Mouse (Mus musculus) testis, adult 2 months (tissue): ENCODE results near the gene Igfbp7. TPM values are rescaled to one million over a fixed set of nuclear protein-coding genes. Genes with fewer than 3 reads are reported as not detected.

Experiments
- H3K27ac ChIP-seq: fragments of 200-500 bp; 2 replicates; pipeline ENCODE4 v1.5.1; 2012; ENCODE audit warnings: low read depth, low read length; ENCODE audit not compliant: control insufficient read depth, insufficient read depth
- H3K27me3 ChIP-seq: fragments of 200-500 bp; 2 replicates; pipeline ENCODE4 v1.6.1; 2012; ENCODE audit warnings: mild to moderate bottlenecking, low read length, moderate library complexity; ENCODE audit not compliant: control insufficient read depth, insufficient read depth
- H3K36me3 ChIP-seq: fragments of 200-500 bp; 2 replicates; pipeline ENCODE4 v1.6.1; 2012; ENCODE audit warnings: mild to moderate bottlenecking, low read length; ENCODE audit not compliant: control insufficient read depth, insufficient read depth
- H3K4me1 ChIP-seq: fragments of 200-500 bp; 2 replicates; pipeline ENCODE4 v1.6.1; 2012; ENCODE audit warnings: low read length; ENCODE audit not compliant: control insufficient read depth, insufficient read depth
- H3K4me3 ChIP-seq: fragments of 200-500 bp; 2 replicates; pipeline ENCODE4 v1.5.1; 2012; ENCODE audit warnings: low read depth, mild to moderate bottlenecking, low read length, moderate library complexity, mixed read lengths; ENCODE audit not compliant: control insufficient read depth
- CTCF ChIP-seq: fragments of 200-500 bp; IDR thresholded peaks from 2 replicates; pipeline ENCODE4 v1.5.1; 2012; ENCODE audit warnings: low read depth, mild to moderate bottlenecking, inconsistent platforms, low read length, moderate library complexity; ENCODE audit not compliant: control insufficient read depth, insufficient read depth, insufficient replicate concordance
- POLR2A ChIP-seq: fragments of 200-500 bp; IDR thresholded peaks from 2 replicates; pipeline ENCODE4 v1.6.1; 2012; ENCODE audit warnings: low read depth, mild to moderate bottlenecking, inconsistent platforms, low read length, moderate library complexity; ENCODE audit not compliant: control insufficient read depth
- polyA plus RNA-seq: library from polyadenylated mRNA; depleted of rRNA; stranded (reverse); fragments of >200 nt; gene quantifications from 2 replicates; pipeline ENCODE4 v1.2.3, GENCODE M21; 2012

The Igfbp7 gene
- polyA plus RNA-seq, 1 experiment, result 94.8 TPM

DNA sequence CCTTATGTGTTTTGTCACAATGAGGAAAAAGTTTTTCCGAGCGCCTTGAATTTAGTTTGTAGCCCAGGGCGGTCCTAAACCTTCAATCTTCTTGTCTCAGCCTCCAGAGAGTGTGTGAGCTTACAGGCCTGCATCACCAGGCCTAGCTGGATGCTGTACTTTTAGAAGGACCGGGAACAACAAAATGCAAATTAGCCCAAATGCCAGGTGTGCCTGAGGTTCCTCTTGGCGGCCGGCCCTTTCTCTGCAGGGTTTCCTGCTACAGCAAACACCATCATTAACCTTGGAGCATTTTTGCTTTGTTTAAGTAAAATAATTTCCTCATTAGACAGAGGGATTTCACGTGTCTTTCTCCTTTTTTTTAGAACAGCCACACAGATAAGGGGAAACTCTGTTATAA lies 39.6 kb downstream of the Igfbp7 start:
- no peaks in the 10 kb centered on the region for H3K36me3 ChIP-seq
- no peak overlapping the region for H3K4me3 ChIP-seq
- H3K4me1 ChIP-seq, result peaks cover 11% of the 10 kb centered on the region
- TF ChIP-seq POLR2A (no peak), CTCF (no peak)
- no peaks in the 10 kb centered on the region for H3K27me3 ChIP-seq
- peak overlapping the region; percentile 32; the same call in 1 of the 2 replicates for H3K27ac ChIP-seq

GRCm38 (mm10) chr5:77367682-77368081 lies 40.2 kb downstream of the Igfbp7 start:
- H3K36me3 ChIP-seq, result no peaks in the 10 kb centered on the region
- peak overlapping the region; percentile 45 for H3K27ac ChIP-seq
- H3K27me3 ChIP-seq, result no peaks in the 10 kb centered on the region
- H3K4me3 ChIP-seq, result no peak overlapping the region
- TF ChIP-seq POLR2A (no peak), CTCF (no peak)
- H3K4me1 ChIP-seq, result peaks cover 8% of the 10 kb centered on the region

DNA sequence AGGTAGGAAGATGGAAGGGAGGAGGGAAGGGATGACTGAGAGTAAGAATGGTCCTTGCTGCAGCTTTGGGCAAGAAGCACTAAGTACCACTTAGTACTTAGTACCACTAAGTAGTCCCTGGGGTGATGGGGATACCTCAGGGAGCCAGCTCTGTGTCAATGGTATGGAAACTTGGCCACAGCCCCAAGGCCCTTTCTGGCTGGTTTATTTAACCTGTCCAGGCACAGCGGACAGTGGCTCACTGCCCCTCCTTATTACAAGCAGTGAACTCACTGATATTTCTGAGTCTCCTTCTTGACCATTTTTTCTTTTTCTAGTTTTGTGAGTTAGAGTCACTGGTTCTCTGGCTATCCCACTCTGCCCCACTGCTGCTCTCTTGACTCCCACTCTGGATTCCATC lies 40.7 kb downstream of the Igfbp7 start:
- Histone ChIP-seq H3K4me1 (peaks cover 3% of the 10 kb centered on the region; the same call in 1 of the 2 replicates), H3K27me3 (no peaks in the 10 kb centered on the region), H3K27ac (peak overlapping the region; percentile 45), H3K36me3 (no peaks in the 10 kb centered on the region), H3K4me3 (no peak overlapping the region)
- no peak for TF ChIP-seq CTCF
- TF ChIP-seq POLR2A, result no peak

GRCm38 (mm10) chr5:77366313-77366712 lies 41.5 kb downstream of the Igfbp7 start:
- Histone ChIP-seq H3K36me3 (no peaks in the 10 kb centered on the region), H3K27ac (peak overlapping the region; percentile 40; the same call in 1 of the 2 replicates), H3K4me1 (no peaks in the 10 kb centered on the region; the same call in 1 of the 2 replicates), H3K27me3 (no peaks in the 10 kb centered on the region), H3K4me3 (no peak overlapping the region)
- TF ChIP-seq POLR2A, result no peak
- no peak for TF ChIP-seq CTCF

- H3K27ac ChIP-seq, result no peak overlapping the region
- no peaks in the 10 kb centered on the region; the same call in none of the 2 replicates for H3K4me1 ChIP-seq
- no peaks in the 10 kb centered on the region for H3K27me3 ChIP-seq
- no peak for TF ChIP-seq POLR2A
- no peaks in the 10 kb centered on the region for H3K36me3 ChIP-seq
- no peak overlapping the region for H3K4me3 ChIP-seq
These were observed 43.3 kb downstream of the Igfbp7 start for GRCm38 (mm10) chr5:77364443-77365038.

GRCm38 (mm10) chr5:77363650-77364049 lies 44.2 kb downstream of the Igfbp7 start:
- H3K27ac ChIP-seq, result no peak overlapping the region
- H3K27me3 ChIP-seq, result no peaks in the 10 kb centered on the region
- TF ChIP-seq POLR2A (no peak), CTCF (no peak)
- H3K4me1 ChIP-seq, result peaks cover under 1% of the 10 kb centered on the region
- H3K36me3 ChIP-seq, result no peaks in the 10 kb centered on the region
- no peak overlapping the region for H3K4me3 ChIP-seq

DNA sequence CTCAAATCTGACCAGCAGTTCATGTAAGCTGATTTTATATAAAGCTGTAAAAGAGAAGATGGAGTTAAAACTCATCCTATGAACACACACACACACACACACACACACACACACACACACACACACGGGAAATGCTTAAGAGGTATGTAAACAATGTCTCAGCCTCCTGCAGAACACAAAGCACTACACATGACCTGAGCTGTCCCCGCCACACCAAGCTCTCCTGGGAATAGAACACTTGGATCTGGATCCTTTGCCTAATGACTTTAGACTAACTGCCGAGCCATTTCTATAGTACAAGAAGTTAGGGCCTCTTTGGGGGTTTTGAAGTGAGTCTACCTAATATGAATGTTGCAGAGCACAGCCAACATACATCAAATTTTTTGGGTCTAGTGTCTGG lies 45.7 kb downstream of the Igfbp7 start:
- Histone ChIP-seq H3K27ac (no peak overlapping the region), H3K4me1 (peaks cover 9% of the 10 kb centered on the region), H3K36me3 (no peaks in the 10 kb centered on the region), H3K27me3 (no peaks in the 10 kb centered on the region), H3K4me3 (no peak overlapping the region)
- TF ChIP-seq POLR2A (no peak), CTCF (no peak)
